Mouse (Mus musculus): ENCODE measurements around the gene Prkcg. TPM values are rescaled to one million over a fixed set of nuclear protein-coding genes. Genes with fewer than 3 reads are reported as not detected.

Gene Prkcg
- polyA plus RNA-seq, 1 experiment from 2014 or later = 0.65 TPM

GRCm38 (mm10) chr7:3332619-3333521 lies 43.9 kb downstream of the Prkcg start, which contains the start of gene Cacng7:
TSS of gene Cacng7 (plus strand) at chr7:3332955.
- Histone ChIP-seq H3K4me1 (replicated peaks; ENCODE audit: control insufficient read depth, insufficient read depth, low read length) (peaks cover 2% of the 10 kb centered on the region; the same call in 1 of the 2 replicates), H3K9me3 (ENCODE audit: control insufficient read depth, low read length) (no peaks in the 10 kb centered on the region), H3K36me3 (ENCODE audit: control insufficient read depth, insufficient read depth, low read length) (no peaks in the 10 kb centered on the region), H3K27me3 (ENCODE audit: control insufficient read depth, insufficient read depth, low read length) (peaks cover 2% of the 10 kb centered on the region), H3K4me2 (replicated peaks; ENCODE audit: low read depth, low read length) (peak within 1 kb of the TSS; percentile 71), H3K27ac (ENCODE audit: low read depth, low read length) (peak within 1 kb of the TSS; percentile 86), H3K9ac (ENCODE audit: low read depth, low read length) (peak within 1 kb of the TSS; percentile 84), H3K4me3 (ENCODE audit: low read depth, low read length) (peak within 1 kb of the TSS; percentile 75)
- ATAC-seq (ENCODE audit: low FRiP score) = peak; percentile 79
- under 1% methylated on average over 63 of the region's 65 CpGs for WGBS
- peak; percentile 83 for DNase-seq (ENCODE audit: low spot score)

DNA sequence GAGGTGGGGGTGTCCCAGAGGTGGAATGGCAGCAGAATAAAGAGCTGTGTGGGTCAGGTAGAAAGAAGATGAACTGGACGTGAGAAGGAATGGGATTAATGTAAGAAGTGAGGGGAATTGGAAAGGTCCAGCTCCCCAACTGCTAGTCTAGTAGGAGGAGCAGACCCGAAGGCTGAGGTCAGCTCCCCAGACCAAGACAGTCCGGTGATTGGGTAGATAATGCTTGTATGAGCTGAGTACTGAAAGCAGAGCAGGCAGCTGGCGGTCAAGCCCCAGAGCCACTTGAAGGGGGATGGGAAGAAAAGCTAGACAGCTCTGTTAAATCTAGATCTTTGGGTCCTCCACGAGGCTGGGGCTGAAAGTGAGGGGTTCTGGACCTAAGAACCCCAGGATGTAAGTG lies 44.6 kb downstream of the Prkcg start:
- Histone ChIP-seq H3K4me1 (replicated peaks; ENCODE audit: control insufficient read depth, insufficient read depth, low read length) (peaks cover 2% of the 10 kb centered on the region; the same call in 1 of the 2 replicates), H3K4me3 (ENCODE audit: low read depth, low read length) (peak overlapping the region; percentile 75), H3K27me3 (ENCODE audit: control insufficient read depth, insufficient read depth, low read length) (peaks cover 2% of the 10 kb centered on the region), H3K9me3 (ENCODE audit: control insufficient read depth, low read length) (no peaks in the 10 kb centered on the region), H3K9ac (ENCODE audit: low read depth, low read length) (peak overlapping the region; percentile 84), H3K4me2 (replicated peaks; ENCODE audit: low read depth, low read length) (peak overlapping the region; percentile 71), H3K27ac (ENCODE audit: low read depth, low read length) (peak overlapping the region; percentile 86; the same call in 1 of the 2 replicates), H3K36me3 (ENCODE audit: control insufficient read depth, insufficient read depth, low read length) (no peaks in the 10 kb centered on the region)
- 6% methylated on average over 5 of the region's 5 CpGs for WGBS
- no peak for ATAC-seq (ENCODE audit: low FRiP score)
- DNase-seq (ENCODE audit: low spot score) = no peak

- Histone ChIP-seq H3K9me3 (ENCODE audit: control insufficient read depth, low read length) (no peaks in the 10 kb centered on the region), H3K36me3 (ENCODE audit: control insufficient read depth, insufficient read depth, low read length) (peaks cover 9% of the 10 kb centered on the region; the same call in 1 of the 2 replicates), H3K27ac (ENCODE audit: low read depth, low read length) (no peak overlapping the region), H3K4me3 (ENCODE audit: low read depth, low read length) (no peak overlapping the region), H3K4me2 (replicated peaks; ENCODE audit: low read depth, low read length) (no peak overlapping the region), H3K4me1 (replicated peaks; ENCODE audit: control insufficient read depth, insufficient read depth, low read length) (peaks cover 2% of the 10 kb centered on the region; the same call in 1 of the 2 replicates), H3K9ac (ENCODE audit: low read depth, low read length) (no peak overlapping the region), H3K27me3 (ENCODE audit: control insufficient read depth, insufficient read depth, low read length) (no peaks in the 10 kb centered on the region)
- ATAC-seq (ENCODE audit: low FRiP score) = no peak
- DNase-seq (ENCODE audit: low spot score) = no peak
- 62% methylated on average over 17 of the region's 17 CpGs for WGBS
Observed at GRCm38 (mm10) chr7:3336412-3336811, 47.4 kb downstream of the Prkcg start.

DNA sequence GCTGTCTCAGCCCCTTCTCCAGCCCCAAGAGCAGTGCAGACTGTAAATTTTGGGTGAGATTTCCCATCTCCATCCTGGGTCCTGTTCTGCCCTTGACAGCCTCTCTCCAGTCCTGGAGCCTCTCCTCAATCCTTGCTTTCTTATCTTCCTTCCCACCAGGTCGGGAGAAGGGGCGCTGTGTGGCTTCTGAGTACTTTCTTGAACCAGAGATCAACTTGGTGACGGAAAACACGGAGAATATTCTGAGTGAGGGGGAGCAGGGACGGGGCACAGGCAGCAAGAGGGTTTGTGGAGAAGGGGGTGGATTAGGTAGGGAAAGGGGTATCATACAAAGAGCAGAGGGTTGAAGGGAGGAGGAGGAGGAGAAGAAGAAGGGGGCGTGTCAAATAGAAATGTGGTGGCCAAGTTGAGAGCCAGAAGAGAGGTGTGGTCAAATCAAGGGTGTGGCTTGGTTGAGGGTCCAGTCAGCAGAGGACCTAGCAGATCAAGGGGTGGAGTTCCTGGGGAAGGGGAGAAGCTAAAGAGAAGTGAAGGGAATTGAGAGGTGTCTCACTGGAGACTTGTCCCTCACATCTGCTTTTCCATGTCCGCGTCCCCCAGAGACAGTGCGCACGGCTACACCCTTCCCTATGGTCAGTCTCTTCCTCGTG lies 49.4 kb downstream of the Prkcg start:
- Histone ChIP-seq H3K4me2 (replicated peaks; ENCODE audit: low read depth, low read length) (no peak overlapping the region), H3K27me3 (ENCODE audit: control insufficient read depth, insufficient read depth, low read length) (no peaks in the 10 kb centered on the region), H3K27ac (ENCODE audit: low read depth, low read length) (no peak overlapping the region), H3K9me3 (ENCODE audit: control insufficient read depth, low read length) (no peaks in the 10 kb centered on the region), H3K36me3 (ENCODE audit: control insufficient read depth, insufficient read depth, low read length) (peaks cover 9% of the 10 kb centered on the region; the same call in 1 of the 2 replicates), H3K4me1 (replicated peaks; ENCODE audit: control insufficient read depth, insufficient read depth, low read length) (peaks cover under 1% of the 10 kb centered on the region; the same call in 1 of the 2 replicates), H3K9ac (ENCODE audit: low read depth, low read length) (no peak overlapping the region), H3K4me3 (ENCODE audit: low read depth, low read length) (no peak overlapping the region)
- ATAC-seq (ENCODE audit: low FRiP score) (peak; percentile 35; the same call in 1 of the 2 replicates), DNase-seq (ENCODE audit: low spot score) (no peak)
- WGBS = 88% methylated on average over 11 of the region's 11 CpGs

GRCm38 (mm10) chr7:3339010-3339409 lies 50.0 kb downstream of the Prkcg start:
- 90% methylated on average over 11 of the region's 11 CpGs for WGBS
- DNase-seq (ENCODE audit: low spot score) = no peak

DNA sequence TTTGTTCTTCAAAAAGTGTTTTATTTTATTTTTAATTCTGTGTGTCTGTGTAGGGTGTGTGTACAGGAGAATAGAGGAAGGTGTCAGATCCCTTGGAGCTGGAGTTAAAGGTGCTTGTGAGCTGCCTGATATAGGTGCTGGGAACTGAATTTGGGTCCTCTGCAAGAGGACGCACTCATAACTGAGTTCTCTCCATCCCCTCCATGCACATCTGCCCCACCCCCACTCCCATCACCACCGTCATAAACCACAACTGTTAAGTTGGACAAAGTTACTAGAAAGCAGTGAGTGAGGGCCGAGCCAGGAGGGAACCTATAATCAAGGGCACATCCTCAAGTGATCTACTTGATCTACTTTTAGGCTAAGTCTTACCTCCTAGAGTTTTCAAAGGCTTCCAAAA lies 54.9 kb downstream of the Prkcg start:
- Histone ChIP-seq H3K27ac (ENCODE audit: low read depth, low read length) (no peak overlapping the region), H3K4me3 (ENCODE audit: low read depth, low read length) (no peak overlapping the region), H3K27me3 (ENCODE audit: control insufficient read depth, insufficient read depth, low read length) (no peaks in the 10 kb centered on the region), H3K9ac (ENCODE audit: low read depth, low read length) (no peak overlapping the region), H3K4me1 (replicated peaks; ENCODE audit: control insufficient read depth, insufficient read depth, low read length) (no peaks in the 10 kb centered on the region), H3K9me3 (ENCODE audit: control insufficient read depth, low read length) (no peaks in the 10 kb centered on the region), H3K36me3 (ENCODE audit: control insufficient read depth, insufficient read depth, low read length) (peaks cover 9% of the 10 kb centered on the region; the same call in 1 of the 2 replicates), H3K4me2 (replicated peaks; ENCODE audit: low read depth, low read length) (no peak overlapping the region)
- WGBS = 96% methylated on average over 3 of the region's 3 CpGs
- DNase-seq (ENCODE audit: low spot score) (no peak), ATAC-seq (ENCODE audit: low FRiP score) (no peak)

More at GRCm38 (mm10) chr7:3339010-3339409, 50.0 kb downstream of the Prkcg start:
- Histone ChIP-seq H3K4me1 (replicated peaks; ENCODE audit: control insufficient read depth, insufficient read depth, low read length) (no peaks in the 10 kb centered on the region), H3K27me3 (ENCODE audit: control insufficient read depth, insufficient read depth, low read length) (no peaks in the 10 kb centered on the region), H3K9me3 (ENCODE audit: control insufficient read depth, low read length) (no peaks in the 10 kb centered on the region), H3K4me2 (replicated peaks; ENCODE audit: low read depth, low read length) (no peak overlapping the region), H3K4me3 (ENCODE audit: low read depth, low read length) (no peak overlapping the region), H3K27ac (ENCODE audit: low read depth, low read length) (no peak overlapping the region), H3K36me3 (ENCODE audit: control insufficient read depth, insufficient read depth, low read length) (peaks cover 9% of the 10 kb centered on the region; the same call in 1 of the 2 replicates), H3K9ac (ENCODE audit: low read depth, low read length) (no peak overlapping the region)
- ATAC-seq (ENCODE audit: low FRiP score) = no peak

GRCm38 (mm10) chr7:3345301-3345700 lies 56.3 kb downstream of the Prkcg start:
- ATAC-seq (ENCODE audit: low FRiP score) = no peak
- no peaks in the 10 kb centered on the region for H3K9me3 ChIP-seq (ENCODE audit: control insufficient read depth, low read length)
- H3K4me1 ChIP-seq (replicated peaks; ENCODE audit: control insufficient read depth, insufficient read depth, low read length) = no peaks in the 10 kb centered on the region
- H3K27me3 ChIP-seq (ENCODE audit: control insufficient read depth, insufficient read depth, low read length) = no peaks in the 10 kb centered on the region
- H3K27ac ChIP-seq (ENCODE audit: low read depth, low read length) = no peak overlapping the region
- peaks cover 9% of the 10 kb centered on the region; the same call in 1 of the 2 replicates for H3K36me3 ChIP-seq (ENCODE audit: control insufficient read depth, insufficient read depth, low read length)
- 91% methylated on average over 3 of the region's 3 CpGs for WGBS
- H3K4me3 ChIP-seq (ENCODE audit: low read depth, low read length) = no peak overlapping the region
- no peak overlapping the region for H3K4me2 ChIP-seq (replicated peaks; ENCODE audit: low read depth, low read length)
- DNase-seq (ENCODE audit: low spot score) = no peak
- no peak overlapping the region for H3K9ac ChIP-seq (ENCODE audit: low read depth, low read length)

DNA sequence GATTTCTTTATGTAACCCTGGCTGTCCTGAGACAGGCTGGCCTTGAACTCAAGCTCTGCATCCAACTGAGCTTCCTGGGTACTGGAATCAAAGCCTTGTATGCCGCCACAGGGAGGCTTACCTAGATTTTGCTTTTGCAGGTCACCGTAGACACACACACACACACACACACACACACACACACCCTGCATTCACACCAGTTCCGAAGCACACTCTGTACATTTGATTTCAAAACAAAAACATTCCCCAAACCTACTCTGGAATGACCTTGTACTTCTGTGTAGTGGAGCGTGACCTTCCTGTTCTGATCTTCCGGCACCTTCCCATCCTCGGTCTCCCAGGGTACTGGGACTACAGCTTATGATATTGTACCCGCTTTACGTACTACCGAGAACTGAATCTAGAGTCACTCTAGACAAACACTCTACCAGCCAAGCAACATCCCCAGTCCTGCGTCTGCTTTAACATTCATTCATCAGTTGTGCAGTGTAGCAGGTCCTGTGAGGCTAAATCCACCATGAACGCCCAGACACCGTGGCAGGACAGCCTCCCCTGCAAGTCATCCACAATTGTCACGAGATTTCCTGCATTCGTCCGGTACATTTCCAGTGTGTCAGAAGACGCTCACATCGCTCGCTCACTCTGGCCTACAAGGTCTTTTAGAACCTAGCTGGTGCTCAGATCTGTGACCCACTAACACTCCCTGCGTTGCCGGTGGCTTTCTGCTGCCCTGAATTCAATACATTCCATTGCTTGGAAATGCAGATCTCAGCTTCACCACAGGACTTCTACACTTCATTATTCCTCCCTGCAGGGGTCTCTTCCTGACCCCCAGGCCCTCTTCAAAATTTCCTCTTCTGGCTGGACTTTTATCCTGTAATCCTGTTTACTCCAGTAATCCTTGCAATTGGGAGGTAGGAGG lies 58.6 kb downstream of the Prkcg start:
- Histone ChIP-seq H3K9ac (ENCODE audit: low read depth, low read length) (no peak overlapping the region), H3K4me1 (replicated peaks; ENCODE audit: control insufficient read depth, insufficient read depth, low read length) (no peaks in the 10 kb centered on the region), H3K36me3 (ENCODE audit: control insufficient read depth, insufficient read depth, low read length) (no peaks in the 10 kb centered on the region), H3K9me3 (ENCODE audit: control insufficient read depth, low read length) (no peaks in the 10 kb centered on the region), H3K27me3 (ENCODE audit: control insufficient read depth, insufficient read depth, low read length) (no peaks in the 10 kb centered on the region), H3K27ac (ENCODE audit: low read depth, low read length) (no peak overlapping the region), H3K4me3 (ENCODE audit: low read depth, low read length) (no peak overlapping the region), H3K4me2 (replicated peaks; ENCODE audit: low read depth, low read length) (no peak overlapping the region)
- WGBS = 35% methylated on average over 20 of the region's 20 CpGs
- no peak for ATAC-seq (ENCODE audit: low FRiP score)
- no peak for DNase-seq (ENCODE audit: low spot score)
